Mouse (Mus musculus) neutrophil, adult 5-6 weeks (primary cell): Measurements from ENCODE around the gene Hoxc8. TPM values are rescaled to one million over a fixed set of nuclear protein-coding genes. Genes with fewer than 3 reads are reported as not detected.

ENCODE experiments used
- ATAC-seq: fragments of 151-379, 151-347 bp; 2 replicates; pipeline ENCODE4 v1.8.0; 2017; ENCODE audit warnings: mild to moderate bottlenecking, moderate TSS enrichment; ENCODE audit not compliant: insufficient number of reproducible peaks, poor library complexity, low FRiP score, severe bottlenecking; ENCODE audit errors: extremely low read depth
- total RNA-seq: library from RNA; stranded (forward); fragments of 200-1000 nt; gene quantifications from 2 replicates; pipeline ENCODE4 v1.2.3, GENCODE M21; 2017

Gene Hoxc8
- total RNA-seq, 1 experiment from 2014 or later = not detected

DNA sequence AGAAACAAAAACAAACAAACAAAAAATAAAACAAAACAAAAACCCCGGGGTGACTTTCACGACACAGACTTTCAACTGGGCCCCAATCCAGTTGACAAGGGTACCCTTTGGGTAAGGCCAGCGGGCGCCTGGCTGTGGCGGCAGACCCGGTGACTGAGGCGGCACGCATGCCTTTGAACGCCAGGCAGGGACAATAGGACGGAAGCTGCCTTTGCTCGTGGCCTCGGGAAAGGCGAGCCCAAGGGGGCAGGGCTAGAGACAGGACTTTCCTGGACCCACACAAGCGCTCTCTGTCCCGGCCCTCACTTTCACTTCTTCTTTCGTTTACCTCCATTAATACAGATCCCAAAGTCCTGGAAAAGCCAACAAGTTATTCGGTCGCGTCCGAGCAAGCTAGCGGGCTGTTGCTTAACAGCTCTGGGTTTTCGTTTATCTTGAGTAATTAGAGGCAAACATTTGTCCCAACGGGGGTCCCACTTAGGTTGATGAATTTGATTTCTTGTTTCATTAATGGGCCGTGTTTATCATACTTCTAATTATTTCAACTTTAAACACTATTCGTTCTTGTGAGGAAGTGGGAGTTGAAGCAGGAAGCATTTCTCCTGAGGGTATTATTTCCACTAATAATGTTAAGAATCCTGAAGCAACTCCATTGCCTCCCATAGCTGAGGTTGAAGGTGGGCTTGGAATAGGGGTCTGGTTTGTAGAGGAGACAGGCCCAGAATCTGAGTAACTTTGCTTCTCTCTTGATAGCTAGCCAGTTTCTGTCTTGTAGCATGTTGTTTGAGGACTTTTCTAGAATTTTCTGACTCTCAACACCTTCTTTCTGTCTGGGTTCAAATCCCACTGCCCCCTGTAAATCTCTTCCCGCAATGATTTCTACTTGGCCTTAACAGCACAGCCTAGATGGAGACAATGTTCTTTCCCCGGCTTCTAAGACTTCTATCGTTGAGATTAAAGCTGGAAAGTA is 26.5 kb upstream of the Hoxc8 start:
- no peak for ATAC-seq

DNA sequence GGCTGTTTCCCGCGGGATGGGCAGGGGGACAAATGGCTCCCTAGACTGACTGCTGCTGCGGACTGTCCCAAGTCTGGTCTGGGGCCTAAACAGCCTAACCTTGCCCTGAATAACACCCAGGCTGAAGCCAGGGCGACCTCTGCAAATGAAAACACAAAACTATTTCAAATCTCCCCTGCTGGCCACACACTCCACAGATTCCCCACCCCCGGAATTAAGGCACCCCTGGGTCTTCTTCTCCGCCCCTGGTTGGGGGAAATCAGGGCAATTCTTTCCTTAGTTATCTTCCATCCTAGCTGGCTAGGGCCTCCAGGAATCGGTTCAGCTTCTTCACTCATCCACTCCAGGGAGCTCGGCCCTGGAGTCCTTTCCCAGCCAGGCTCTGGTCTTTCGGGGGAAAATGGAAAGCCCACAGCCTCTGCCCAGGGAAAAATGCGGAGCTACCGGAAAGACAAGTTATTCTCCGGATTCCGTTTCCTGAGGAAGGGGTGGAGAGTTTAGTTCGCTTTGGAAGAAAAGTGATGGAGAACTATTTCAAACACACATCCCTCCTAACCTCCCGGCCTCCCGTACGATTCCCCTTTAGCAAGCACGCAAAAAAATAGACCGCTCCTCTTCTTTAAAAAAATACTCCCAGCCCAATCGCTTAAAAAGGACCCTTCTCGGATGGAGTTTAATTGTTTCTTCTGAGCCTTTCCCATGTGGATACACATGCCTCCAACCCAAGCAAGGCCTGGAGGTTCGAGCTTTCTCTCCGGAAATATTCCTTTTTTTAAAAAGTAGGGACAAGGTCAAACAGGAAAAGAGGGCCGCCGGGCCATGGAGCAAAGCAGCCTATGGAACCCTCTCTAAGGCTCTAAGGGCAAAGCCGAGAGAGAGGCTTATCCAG is 25.2 kb upstream of the Hoxc8 start:
- no peak for ATAC-seq

DNA sequence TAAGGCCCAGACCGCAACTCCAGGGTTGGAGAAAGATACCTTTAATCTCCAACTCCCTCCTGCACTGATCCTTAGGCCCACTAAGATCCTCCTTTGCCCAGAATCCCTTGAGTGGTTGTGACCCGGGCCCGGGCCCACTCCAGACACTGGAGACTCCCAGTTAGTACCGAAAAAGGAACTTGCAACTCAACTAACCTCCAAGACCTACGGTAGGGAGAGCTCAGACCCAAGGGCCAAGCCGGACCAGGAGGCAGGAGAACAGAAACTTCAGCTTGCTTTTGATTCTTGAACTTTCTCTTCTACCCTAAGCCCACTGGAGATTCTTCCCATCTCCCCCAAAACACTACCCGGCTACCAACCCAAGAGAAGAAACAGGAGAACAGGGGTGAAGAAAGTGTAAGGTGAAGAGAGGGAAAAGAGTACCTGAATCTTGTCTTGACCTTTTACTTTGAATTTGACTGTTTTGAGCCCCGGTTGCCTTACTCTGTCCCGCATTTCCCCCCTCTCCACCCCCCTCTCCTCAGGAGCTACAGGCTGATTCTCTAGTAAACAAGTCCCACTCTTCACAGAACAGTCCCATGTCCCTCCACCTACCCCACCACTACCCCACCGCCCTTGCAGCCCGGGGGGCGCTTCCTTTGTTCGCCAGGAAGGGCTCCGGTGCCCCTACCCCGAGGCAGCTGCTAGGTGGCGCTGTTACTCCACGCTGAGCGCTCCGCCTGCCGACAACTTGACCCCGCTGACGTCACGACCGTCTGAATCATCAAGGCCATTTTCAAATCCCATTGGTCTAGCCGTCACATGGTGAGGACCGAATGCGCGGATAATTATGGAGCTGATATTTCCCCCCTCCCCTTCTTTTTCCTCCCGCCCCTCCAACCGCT is 24.3 kb upstream of the Hoxc8 start:
- peak; percentile 36; the same call in 1 of the 2 replicates for ATAC-seq

DNA sequence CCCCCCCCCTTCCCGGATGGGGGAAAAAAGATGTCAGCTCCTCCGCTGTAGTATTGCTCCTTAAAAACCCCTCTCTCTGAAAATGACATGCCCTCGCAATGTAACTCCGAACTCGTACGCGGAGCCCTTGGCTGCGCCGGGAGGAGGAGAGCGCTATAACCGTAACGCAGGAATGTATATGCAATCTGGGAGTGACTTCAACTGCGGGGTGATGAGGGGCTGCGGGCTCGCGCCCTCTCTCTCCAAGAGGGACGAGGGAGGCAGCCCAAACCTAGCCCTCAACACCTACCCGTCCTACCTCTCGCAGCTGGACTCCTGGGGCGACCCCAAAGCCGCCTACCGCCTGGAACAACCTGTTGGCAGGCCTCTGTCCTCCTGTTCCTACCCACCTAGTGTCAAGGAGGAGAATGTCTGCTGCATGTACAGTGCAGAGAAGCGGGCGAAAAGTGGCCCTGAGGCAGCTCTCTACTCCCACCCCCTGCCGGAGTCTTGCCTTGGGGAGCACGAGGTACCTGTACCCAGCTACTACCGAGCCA is 23.6 kb upstream of the Hoxc8 start, which contains the start of gene Hoxc10:
TSS of gene Hoxc10 (plus strand) at position 21 of the 536 bp plus-strand sequence.
- 0 out of 2 replicates have a peak, but pooled peaks have one; percentile 18 for ATAC-seq

DNA sequence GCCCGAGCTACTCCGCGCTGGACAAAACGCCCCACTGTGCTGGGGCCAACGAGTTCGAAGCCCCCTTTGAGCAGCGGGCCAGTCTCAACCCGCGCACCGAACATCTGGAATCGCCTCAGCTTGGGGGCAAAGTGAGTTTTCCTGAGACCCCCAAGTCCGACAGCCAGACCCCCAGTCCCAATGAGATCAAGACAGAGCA is 23.2 kb upstream of the Hoxc8 start, which contains the start of gene Hoxc5:
TSS of gene Hoxc5 (plus strand) at position 132 of the 199 bp plus-strand sequence.
- ATAC-seq = no peak

DNA sequence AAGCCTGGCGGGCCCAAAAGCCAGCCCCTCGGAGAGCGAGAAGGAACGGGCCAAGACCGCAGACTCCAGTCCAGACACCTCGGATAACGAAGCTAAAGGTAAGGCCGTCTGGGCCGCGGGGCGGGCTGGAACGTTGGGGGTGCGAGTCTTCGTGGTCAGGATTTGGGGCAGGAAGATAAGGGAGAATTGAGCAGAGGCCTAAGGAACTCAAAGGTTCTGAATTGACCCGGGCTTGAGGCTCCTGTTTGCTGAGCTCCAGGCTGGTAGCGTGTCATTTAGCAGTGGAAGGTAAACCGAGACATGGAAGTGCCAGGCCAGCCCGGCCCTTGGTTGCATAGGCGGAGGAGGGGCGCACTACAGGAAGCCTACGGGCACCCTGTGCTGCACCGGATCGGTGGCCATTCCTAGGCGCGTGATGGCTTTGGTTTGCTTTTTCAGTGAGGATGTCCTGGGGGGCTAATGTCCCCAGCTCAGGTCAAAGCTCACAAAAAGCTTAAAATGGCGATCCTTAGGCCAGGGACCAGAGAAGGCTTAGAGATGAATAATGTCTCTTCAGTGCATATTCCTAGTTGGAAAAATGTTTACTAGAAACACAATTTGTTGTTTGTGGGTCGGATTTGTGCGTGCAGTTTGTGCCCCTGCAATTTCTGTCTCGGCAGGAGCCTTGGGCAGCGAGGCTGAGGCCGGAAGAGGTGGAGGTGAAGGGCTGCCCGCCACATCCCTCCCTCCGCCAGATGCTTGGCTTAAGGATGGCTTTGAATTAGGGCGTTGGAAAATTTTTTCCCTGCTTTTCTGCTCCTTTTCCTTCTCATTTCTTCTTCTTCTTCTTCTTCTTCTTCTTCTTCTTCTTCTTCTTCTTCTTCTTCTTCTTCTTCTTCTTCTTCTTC is 22.7 kb upstream of the Hoxc8 start:
- ATAC-seq = no peak

DNA sequence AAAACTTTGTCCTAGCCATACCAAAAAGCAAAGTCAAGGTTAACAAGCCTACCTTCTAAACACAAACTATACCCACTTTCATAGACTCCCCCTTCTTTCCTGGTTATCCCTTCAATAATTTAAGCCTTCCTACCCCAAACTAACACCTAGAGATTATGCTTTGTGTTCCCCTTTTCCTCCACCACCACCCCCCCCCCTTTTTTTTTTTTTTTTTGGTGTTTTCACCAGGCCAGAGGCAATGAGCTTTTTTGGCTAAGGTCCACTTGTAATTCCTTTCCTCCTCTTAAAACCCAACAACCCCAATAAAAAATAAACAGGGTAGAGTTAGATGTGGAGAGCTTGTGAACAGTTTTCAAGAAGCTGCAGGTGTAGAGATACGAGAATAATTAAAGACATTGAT is 21.1 kb upstream of the Hoxc8 start:
- ATAC-seq = no peak

DNA sequence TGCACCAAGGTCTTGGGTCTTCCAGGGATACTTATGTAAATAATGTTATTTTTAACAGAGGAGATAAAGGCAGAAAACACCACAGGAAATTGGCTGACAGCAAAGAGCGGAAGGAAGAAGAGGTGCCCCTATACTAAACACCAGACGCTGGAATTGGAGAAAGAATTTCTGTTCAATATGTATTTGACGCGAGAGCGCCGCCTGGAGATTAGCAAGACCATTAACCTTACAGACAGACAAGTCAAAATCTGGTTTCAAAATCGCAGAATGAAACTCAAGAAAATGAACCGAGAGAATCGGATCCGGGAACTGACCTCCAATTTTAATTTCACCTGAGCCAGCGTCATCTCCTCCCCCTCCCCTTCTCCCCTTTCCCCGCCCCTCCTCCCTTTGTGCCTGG is 19.7 kb upstream of the Hoxc8 start:
- ATAC-seq = no peak

DNA sequence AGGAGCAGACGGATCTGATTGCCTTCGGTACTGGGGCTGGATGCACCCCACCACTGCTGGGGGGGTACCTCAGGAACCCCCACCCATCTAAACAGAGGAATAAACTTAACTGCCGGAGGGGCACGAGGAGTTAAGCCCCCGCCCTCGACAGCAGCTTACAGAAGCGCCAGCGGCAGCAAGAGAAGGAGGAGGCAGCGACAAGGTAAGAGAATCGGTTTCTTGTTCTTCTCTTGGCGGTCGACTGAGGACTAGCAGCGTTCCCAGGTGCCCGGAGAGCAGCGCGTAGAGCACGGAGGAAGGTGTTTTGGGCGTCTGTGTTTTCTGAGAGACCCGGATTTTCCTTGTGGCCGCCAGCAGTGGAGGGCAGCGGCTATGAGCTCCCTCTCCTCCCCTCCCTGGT is 18.2 kb upstream of the Hoxc8 start:
- no peak for ATAC-seq

DNA sequence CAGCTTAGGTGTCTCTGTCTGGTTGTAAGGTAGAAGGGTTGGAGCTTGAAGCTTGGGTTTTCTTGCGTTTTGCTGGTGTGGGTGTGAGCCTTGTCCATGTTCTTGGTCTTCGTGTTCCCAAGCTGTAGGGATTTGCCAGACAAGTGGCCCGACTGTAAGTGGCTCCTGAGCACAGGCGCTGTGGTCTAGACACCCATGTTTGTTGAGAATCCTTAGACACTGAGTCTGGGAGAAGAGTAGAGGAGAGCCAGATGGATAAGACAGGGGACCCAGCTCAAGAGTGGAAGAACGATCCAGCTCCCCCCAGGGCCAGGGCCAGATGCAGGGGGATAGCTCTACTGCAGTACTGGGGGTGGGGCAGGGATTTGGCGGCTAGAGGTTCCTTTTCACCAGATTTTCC is 17.7 kb upstream of the Hoxc8 start:
- no peak for ATAC-seq

DNA sequence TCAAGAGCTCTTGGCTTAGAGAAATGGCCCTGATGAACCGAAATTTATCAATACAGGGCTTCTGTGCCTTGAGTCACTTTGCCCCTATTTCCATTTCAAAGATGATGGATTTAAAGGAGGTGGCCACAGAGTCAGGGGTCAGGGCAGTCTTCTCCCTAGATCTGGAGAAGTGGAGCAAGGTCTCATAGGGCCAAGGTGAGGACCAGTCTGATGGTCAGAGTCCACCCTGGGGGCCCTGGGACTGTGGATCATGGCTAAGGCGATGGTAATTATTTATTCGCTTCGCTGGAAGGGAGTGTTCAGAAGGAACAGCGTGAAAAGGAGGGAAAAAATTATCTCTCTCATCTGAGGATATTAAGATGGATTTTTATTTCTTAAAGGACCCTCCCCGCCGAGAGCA is 15.4 kb upstream of the Hoxc8 start:
- no peak for ATAC-seq

DNA sequence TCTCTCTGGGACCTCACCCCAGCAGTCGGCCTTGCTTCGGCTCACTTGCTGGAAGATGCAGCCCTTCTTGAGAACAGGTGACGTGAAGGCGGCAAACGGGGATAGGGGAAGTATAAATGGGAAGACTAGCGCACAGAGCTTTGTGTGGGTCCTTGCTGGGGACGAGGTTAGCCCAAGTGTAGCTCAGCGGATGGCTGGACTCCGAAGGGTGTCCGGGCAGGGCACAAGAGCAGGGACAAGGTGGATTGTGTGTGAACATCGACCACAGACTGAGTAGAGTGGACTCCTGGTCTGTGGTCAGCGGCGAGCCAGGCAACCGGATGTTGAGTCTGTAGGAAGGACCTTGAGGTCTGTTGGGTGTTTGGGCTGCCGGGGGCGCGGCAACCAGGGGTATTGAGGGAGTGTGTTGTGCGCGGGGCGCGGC is 14.7 kb upstream of the Hoxc8 start:
- ATAC-seq = no peak

DNA sequence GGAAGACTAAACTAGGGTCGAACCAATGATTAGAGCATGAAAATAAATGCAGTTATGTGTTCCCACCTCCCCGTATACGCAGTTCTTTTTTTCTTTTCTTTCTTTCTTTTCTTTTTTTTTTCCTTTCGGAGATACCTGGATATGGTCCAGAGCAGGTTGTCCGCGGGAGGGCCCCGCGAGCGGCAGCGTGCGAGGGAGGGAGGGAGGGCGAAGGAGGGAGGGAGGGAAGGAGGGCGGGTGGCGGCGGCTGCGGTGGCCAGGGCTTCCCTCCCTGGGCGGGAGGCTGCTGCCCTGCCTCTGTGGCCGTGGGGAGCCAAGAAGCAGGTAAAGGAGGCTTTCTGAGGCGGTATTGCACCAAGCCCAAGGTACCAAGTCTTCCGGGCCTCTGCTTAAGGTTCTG is 14.2 kb upstream of the Hoxc8 start, which contains the start of gene Hoxc9:
TSS of gene Hoxc9 (plus strand) at position 269 of the 400 bp plus-strand sequence.
- ATAC-seq = no peak

DNA sequence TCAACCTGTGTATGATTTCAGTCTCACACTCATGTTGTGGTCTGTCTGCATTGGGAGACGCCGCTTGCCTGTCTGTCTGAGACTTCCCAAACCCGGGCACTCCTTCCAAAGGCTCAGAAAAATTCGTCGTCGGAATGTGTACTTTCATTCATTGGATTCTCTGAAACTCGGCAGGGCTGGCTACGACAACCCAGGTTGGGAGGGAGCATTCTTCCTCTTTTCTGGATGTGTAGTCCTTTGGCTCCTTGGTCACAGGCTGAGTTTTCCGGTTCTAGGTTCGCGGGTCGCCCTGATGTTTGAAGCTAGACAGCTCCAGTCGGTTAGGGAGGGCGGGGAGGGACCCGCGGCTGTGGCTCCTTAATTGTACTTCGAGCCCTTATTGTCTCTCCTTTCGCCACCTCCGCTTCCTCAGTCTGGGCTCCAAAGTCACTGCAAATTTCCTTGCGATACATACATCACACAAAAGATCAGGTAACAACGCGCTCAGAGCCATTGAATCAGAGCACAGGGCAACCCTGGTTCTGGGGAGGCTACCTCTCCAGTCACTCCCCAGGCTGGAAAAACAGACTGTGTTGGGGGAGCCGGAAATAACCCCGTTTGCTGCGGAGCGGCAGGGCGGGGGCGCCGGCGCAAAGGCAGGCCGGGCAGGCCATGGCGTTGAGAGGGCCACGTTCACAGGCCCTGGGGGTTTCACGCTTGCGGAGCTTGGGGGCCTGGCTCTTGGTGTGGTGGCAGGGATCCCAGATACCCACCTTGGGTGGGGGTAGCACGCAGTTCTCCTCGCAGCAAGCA is 13.6 kb upstream of the Hoxc8 start:
- no peak for ATAC-seq

DNA sequence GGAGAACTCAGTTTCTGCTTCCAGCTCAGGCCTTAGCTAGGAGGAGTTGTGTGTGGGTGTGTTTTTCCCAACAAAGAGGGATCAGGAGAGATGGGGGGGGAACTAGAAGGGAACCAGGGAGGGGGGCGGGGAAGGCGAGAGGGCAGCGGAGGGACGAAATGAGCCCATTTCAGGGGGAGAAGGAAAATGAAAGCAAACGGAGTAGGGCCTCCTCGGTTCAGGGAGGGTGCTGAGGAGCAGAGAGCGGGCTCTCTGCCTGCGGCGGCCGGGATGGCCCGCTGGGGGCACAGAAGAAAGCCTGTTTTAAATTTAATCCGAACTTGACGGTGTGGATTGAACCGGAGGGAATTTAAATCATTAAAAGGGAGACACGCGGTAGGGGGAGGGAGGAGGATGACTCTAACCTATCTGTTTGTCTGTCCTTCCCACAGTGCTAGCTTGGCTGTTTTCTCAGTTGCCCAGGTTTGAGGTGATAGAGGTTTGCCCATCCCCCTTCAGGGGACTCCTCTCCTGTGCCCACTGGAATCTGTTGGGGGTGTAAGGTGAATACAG is 12.9 kb upstream of the Hoxc8 start:
- no peak for ATAC-seq

DNA sequence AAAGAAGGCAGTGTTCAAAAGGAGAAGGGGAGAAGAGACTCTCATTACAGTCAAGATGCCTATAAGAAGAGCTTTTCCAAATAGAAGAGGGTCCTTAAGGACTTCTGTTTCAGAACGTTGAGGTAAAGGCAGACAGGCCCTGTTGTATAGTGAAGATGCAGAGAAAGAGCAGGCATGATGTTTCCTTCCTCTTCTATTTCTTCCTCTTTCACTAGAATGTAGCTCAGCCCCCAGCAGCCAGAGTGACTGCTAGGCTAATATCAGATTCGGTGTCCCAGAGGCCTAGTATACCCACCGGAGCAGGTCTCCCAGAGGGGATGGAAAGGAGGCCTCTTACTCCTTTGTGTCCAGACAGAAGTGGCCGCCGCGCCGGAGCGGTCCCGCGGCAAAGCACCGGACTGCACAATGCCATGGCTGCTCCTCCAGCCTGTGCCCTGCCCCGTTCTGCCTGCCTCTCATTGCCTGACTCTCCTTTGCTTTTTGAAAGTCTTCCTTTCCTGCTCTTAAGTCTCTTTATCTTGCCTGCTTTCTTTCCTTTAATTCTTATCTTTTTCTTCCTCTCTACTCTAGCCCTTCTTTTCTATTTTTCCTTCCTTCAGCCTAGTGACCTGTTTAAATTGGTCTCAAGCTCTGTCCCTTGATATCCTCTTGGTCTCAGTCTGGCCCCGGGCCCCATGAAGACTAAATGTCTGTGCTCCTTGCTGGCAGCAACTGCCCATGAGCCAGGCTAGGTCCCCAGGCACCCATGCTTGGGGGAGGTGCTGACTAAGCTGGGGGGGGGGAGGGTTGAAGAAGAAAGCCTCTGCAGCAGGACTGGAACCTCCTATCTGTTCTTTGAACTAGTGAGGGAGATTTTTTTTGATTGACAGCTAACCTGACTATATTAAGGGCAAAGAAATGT is 11.5 kb upstream of the Hoxc8 start:
- ATAC-seq = no peak
